Mouse (Mus musculus) lung, embryonic 16.5 days (tissue): Measurements from ENCODE around the gene Tnfsf12. TPM values are rescaled to one million over a fixed set of nuclear protein-coding genes. Genes with fewer than 3 reads are reported as not detected.
A peak's percentile ranks its signal among the peaks of the same experiment; 100 is the strongest.
"Not testable (repeated sequence)": the region's sequence is repeated elsewhere in the genome, so short reads cannot be mapped to it uniquely, and the experiment has no call there.

Experiments
- ATAC-seq: fragments of 200-750 bp; cut with Nextera tagmentation; 2 replicates; pipeline ENCODE4 v1.8.0; 2017; ENCODE audit warnings: low read depth, mild to moderate bottlenecking, moderate library complexity
- H3K27ac ChIP-seq: fragments of 300-500 bp; sonication (generic); 2 replicates; pipeline ENCODE4 v1.5.1; 2014; ENCODE audit warnings: mild to moderate bottlenecking, control low read depth, low read length
- H3K27me3 ChIP-seq: fragments of 300-500 bp; sonication (generic); 2 replicates; pipeline ENCODE4 v1.6.1; 2014; ENCODE audit warnings: low read depth, low read length, mixed read lengths; ENCODE audit not compliant: control insufficient read depth, insufficient read depth
- H3K36me3 ChIP-seq: fragments of 300-500 bp; sonication (generic); 2 replicates; pipeline ENCODE4 v1.6.1; 2014; ENCODE audit warnings: low read length; ENCODE audit not compliant: control insufficient read depth, insufficient read depth
- H3K4me1 ChIP-seq: fragments of 300-500 bp; sonication (generic); replicated peaks from 2 replicates; pipeline ENCODE4 v1.6.1; 2014; ENCODE audit warnings: low read length, mixed read lengths; ENCODE audit not compliant: control insufficient read depth, insufficient read depth
- H3K4me2 ChIP-seq: fragments of 300-500 bp; sonication (generic); 2 replicates; pipeline ENCODE4 v1.6.1; 2014; ENCODE audit warnings: low read depth, low read length, control low read depth
- H3K4me3 ChIP-seq: fragments of 300-500 bp; sonication (generic); 2 replicates; pipeline ENCODE4 v1.5.1; 2014; ENCODE audit warnings: mild to moderate bottlenecking, low read length, control low read depth
- H3K9ac ChIP-seq: fragments of 300-500 bp; sonication (generic); 2 replicates; pipeline ENCODE4 v1.6.1; 2014; ENCODE audit warnings: low read length, control low read depth
- H3K9me3 ChIP-seq: fragments of 300-500 bp; sonication (generic); 2 replicates; pipeline ENCODE4 v1.6.1; 2016; ENCODE audit warnings: low read length; ENCODE audit not compliant: control insufficient read depth
- WGBS: fragments of 180-500 bp; shearing (Covaris S2); extraction: QIAGEN DNeasy Blood & Tissue Kit; methylation state at CpG from one replicate; pipeline ENCODE4 v1.1.7; 2014; 5-methylcytosine and 5-hydroxymethylcytosine counted together
- polyA plus RNA-seq: library from polyadenylated mRNA; unstranded; fragments of >200 nt; fragmentation: Nextera tagmentation; extraction: Ambion mirVana; gene quantifications from 2 replicates; pipeline ENCODE4 v1.2.1, GENCODE M21; 2015

Tnfsf12 gene
- 10.6 and 12.8 TPM in 2 replicates for polyA plus RNA-seq

DNA sequence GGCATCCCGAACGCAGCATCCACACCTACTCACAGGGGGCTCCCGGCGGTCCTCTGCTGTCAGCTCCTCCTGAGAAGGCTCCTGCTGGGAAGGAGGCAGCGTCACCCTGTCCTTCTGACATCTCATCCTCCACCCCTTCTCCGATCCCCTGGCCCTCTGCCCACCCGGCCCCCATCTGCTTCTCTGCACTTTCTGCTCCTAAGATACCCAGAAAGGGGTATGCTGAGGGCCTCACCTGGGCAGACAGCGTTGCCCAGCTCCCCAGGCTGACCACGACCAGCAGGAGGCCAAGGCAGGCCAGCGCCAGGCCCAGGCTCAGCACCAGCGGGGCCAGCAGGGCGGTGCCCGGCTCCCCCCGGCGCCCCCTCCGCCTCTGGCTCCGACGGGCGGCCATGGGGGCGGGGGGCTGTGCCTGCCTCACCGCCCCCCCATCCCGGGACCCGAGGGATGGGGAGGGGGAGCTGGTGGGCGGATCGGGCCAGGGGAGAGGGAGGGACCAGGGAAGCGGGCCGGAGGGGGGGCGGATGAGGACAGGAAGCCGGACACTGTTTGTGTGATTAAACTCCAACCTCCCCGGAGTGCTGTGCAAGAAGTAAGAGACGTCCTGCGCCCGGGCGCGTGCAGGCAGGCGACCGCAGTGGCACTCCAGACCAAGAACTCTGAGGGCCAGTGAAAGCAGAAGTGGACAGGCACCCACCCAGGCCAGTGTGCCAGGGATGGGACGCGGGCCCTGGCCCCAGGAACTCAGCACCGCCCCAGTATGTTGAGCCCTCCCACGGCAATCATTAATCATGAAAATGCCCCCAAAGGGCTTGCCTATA, at the start of gene Tnfsf12, which contains the start of gene Tnfsfm13:
Gene Tnfsf12, minus strand, starts transcription at position 489 of the 821 bp plus-strand sequence.
Gene Tnfsfm13, minus strand, starts transcription at position 738 of the 821 bp plus-strand sequence.
- under 1% methylated on average over 38 of the region's 41 CpGs for WGBS
- Histone ChIP-seq H3K36me3 (no peaks in the 10 kb centered on the region), H3K27ac (peak within 1 kb of the TSS; percentile 89), H3K27me3 (no peaks in the 10 kb centered on the region), H3K9me3 (no peaks in the 10 kb centered on the region), H3K4me2 (peak within 1 kb of the TSS; percentile 95), H3K4me1 (peaks cover 12% of the 10 kb centered on the region; the same call in 1 of the 2 replicates), H3K9ac (peak within 1 kb of the TSS; percentile 92), H3K4me3 (peak within 1 kb of the TSS; percentile 67)
- ATAC-seq: peak; percentile 89

DNA sequence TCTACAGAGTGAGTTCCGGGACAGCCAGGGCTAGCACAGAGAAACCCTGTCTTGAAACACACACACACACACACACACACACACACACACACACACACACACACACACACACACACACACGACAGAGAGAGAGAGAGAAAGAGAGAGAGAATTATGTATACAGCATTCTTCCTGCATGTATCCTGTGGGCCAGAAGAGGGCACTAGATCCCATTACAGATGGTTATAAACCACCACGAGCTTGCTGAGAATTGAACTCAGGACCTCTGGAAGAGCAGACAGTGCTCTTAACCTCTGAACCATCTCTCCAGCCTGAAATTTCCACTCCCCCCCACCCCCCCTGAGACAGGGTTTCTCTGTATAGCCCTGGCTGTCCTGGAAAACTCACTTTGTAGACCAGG, 35.8 kb upstream of the Tnfsf12 start:
- 91% methylated on average over 2 of the region's 3 CpGs for WGBS
- not testable (repeated sequence) for H3K4me2 ChIP-seq, H3K4me1 ChIP-seq, ATAC-seq, H3K4me3 ChIP-seq, H3K27me3 ChIP-seq, H3K9ac ChIP-seq, H3K27ac ChIP-seq, H3K9me3 ChIP-seq
- peaks cover 24% of the 10 kb centered on the region for H3K36me3 ChIP-seq

DNA sequence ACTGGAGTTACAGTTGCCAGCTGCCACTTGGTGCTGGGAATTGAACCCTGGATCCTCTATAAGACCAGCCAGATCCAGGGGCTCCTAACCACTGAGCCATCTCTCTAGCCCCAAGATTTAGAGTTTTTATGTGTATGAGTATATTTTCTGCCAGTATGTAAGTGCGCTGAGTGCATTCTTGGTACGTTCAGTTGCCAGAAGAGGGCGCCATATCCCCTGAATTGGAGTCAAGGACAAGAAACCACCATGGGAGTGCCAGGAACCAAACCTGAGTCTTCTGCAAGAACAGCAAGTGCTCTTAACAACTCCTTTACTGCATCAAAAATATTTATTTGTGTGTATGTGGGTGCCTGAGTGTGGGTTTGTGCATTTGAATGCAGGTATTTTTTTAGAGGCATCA, 33.4 kb upstream of the Tnfsf12 start:
- 15% methylated on average over 3 of the region's 3 CpGs for WGBS
- Histone ChIP-seq H3K27me3 (no peaks in the 10 kb centered on the region), H3K9ac (no peak overlapping the region), H3K4me1 (no peaks in the 10 kb centered on the region), H3K4me2 (no peak overlapping the region), H3K4me3 (no peak overlapping the region), H3K36me3 (peaks cover under 1% of the 10 kb centered on the region; the same call in 1 of the 2 replicates), H3K9me3 (no peaks in the 10 kb centered on the region), H3K27ac (no peak overlapping the region)
- no peak for ATAC-seq

DNA sequence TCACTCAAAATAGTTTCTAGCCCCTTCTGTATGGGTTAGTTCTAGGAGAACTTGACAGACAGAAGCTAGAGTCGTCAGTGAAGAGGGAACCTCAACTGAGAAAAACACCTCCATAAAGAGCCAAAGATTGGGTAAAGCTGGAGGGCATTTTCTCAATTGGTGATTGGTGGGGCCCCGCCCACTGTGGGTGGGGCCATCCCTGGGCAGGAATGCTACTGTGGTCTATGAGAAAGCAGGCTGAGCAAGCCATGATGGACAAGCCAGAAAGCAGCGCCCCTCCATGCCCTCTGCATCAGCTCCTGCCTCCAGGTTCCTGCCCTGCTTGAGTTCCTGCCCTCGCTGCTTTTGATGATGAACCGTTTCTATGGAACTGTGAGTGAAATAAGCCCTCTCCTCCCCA, 30.3 kb upstream of the Tnfsf12 start:
- Histone ChIP-seq H3K36me3 (no peaks in the 10 kb centered on the region), H3K9ac (no peak overlapping the region), H3K4me2 (no peak overlapping the region), H3K9me3 (no peaks in the 10 kb centered on the region), H3K27ac (no peak overlapping the region), H3K27me3 (no peaks in the 10 kb centered on the region), H3K4me1 (no peaks in the 10 kb centered on the region), H3K4me3 (no peak overlapping the region)
- no peak for ATAC-seq
- 21% methylated on average over 5 of the region's 5 CpGs for WGBS

DNA sequence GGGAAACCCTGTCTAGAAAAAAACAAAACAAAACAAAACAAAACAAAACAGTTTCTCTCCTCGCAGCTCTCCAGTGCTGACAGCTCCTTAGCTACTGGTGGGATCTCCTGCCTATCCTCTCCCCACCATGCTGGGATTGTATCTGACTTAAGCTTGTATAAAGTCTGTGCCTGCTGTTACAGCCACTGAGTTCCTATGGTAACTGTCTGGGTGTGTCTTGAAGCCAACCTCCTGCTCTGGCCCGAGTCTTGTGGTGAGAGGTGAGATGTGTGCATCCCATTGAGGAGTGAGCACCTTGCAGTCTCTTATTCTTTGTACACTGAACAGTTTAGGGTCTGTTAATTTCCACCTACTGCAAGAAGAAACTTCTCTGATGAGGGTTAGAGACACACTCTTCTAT, 27.4 kb upstream of the Tnfsf12 start:
- no peaks in the 10 kb centered on the region for H3K9me3 ChIP-seq
- H3K4me3 ChIP-seq: no peak overlapping the region
- H3K36me3 ChIP-seq: no peaks in the 10 kb centered on the region
- no peaks in the 10 kb centered on the region for H3K4me1 ChIP-seq
- H3K9ac ChIP-seq: no peak overlapping the region
- 32% methylated on average over 2 of the region's 2 CpGs for WGBS
- ATAC-seq: no peak
- H3K27me3 ChIP-seq: no peaks in the 10 kb centered on the region
- no peak overlapping the region for H3K27ac ChIP-seq
- no peak overlapping the region for H3K4me2 ChIP-seq

DNA sequence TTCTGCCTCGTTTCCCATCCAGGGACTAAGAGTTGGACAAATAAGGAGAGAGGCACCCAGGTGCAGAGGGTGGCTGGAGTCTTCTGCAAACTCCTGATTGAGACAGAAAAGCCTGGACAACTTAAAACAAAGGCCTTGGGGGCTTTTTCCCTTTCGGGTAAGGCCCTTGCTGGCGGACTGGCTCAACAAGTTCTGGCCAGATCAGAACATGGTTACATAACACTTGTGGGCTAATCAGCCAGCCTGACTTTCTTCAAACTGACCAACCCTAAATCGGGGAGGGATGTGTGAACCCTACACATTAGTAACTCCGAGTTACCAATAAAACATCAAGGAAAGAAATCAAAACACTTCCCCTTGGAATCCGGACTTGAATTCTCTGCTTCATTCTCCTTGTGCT, 25.2 kb upstream of the Tnfsf12 start:
- 43% methylated on average over 6 of the region's 6 CpGs for WGBS
- no peak for ATAC-seq
- Histone ChIP-seq H3K9me3 (no peaks in the 10 kb centered on the region), H3K27me3 (no peaks in the 10 kb centered on the region), H3K4me2 (no peak overlapping the region), H3K9ac (peak overlapping the region; percentile 1; the same call in 1 of the 2 replicates), H3K36me3 (no peaks in the 10 kb centered on the region), H3K4me1 (peaks cover 2% of the 10 kb centered on the region; the same call in 1 of the 2 replicates), H3K27ac (peak overlapping the region; percentile 41; the same call in 1 of the 2 replicates), H3K4me3 (no peak overlapping the region)

DNA sequence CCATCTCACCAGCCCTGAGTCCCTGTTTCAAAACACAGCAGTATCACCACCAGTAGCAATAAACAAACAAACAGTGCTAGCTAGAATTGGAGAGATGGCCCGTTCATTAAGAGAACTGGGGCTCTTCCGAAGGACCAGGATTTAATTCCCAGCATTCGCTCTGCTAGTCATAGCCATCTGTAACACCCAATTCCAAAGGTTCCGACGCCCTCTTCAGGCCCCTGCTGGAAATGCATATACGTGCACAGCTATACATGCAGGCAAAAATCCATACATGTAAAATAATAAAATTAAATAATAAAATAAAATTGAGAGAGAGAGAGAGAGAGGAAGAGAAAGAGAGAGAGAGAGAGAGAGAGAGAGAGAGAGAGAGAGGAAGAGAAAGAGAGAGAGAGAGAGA, 23.8 kb upstream of the Tnfsf12 start:
- Histone ChIP-seq H3K27ac (no peak overlapping the region), H3K27me3 (no peaks in the 10 kb centered on the region), H3K36me3 (no peaks in the 10 kb centered on the region), H3K9me3 (no peaks in the 10 kb centered on the region), H3K4me2 (no peak overlapping the region), H3K4me3 (no peak overlapping the region), H3K4me1 (peaks cover 2% of the 10 kb centered on the region; the same call in 1 of the 2 replicates), H3K9ac (no peak overlapping the region)
- no peak for ATAC-seq
- 65% methylated on average over 6 of the region's 6 CpGs for WGBS

DNA sequence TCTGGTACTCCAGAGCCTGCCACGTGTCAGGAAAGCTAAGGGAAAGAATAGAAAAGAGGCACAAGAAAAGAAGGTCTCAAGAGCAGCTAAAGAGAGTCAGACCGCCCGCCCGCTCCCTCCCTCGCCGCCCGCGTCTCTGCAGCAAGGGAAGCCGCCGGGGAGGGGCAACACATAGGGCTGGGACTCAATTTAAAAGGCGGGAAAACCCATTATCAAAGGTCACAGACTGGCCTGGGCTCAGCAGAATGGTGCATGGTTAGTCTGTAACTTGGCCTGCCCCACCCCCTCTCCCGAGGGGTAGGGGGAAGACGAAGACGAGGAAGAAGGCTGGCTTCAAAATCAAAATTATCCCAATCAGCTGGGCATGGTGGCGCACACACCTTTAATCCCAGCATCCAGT, 23.0 kb upstream of the Tnfsf12 start:
- no peaks in the 10 kb centered on the region for H3K36me3 ChIP-seq
- H3K27me3 ChIP-seq: no peaks in the 10 kb centered on the region
- H3K4me3 ChIP-seq: no peak overlapping the region
- H3K9me3 ChIP-seq: no peaks in the 10 kb centered on the region
- H3K27ac ChIP-seq: no peak overlapping the region
- H3K4me1 ChIP-seq: peaks cover 2% of the 10 kb centered on the region; the same call in 1 of the 2 replicates
- WGBS: 29% methylated on average over 15 of the region's 15 CpGs
- H3K4me2 ChIP-seq: no peak overlapping the region
- peak; percentile 15; the same call in 1 of the 2 replicates for ATAC-seq
- H3K9ac ChIP-seq: no peak overlapping the region

DNA sequence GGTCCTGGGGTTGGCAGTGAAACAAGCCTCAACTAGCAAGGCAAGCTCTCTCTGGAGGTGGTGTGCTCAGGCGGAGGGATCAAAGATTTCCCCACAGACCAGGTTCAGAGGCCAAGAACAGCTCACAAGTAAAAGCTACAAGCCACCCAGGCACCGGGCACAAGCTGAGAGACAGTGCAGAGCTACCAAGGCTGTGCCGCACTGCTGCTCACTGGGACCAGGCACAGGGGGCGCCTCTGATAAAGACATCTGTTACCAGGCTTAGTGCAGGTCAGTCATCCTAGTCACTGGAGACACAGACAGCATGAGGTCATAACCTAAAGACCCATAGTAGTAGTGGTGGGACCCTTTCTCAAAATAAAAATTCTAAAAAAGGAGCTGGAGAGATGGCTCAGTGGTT, 21.3 kb upstream of the Tnfsf12 start:
- 69% methylated on average over 4 of the region's 4 CpGs for WGBS
- H3K27ac ChIP-seq: no peak overlapping the region
- H3K4me1 ChIP-seq: peaks cover 2% of the 10 kb centered on the region; the same call in 1 of the 2 replicates
- H3K9me3 ChIP-seq: no peaks in the 10 kb centered on the region
- ATAC-seq: no peak
- H3K4me3 ChIP-seq: no peak overlapping the region
- H3K4me2 ChIP-seq: no peak overlapping the region
- H3K27me3 ChIP-seq: no peaks in the 10 kb centered on the region
- H3K9ac ChIP-seq: no peak overlapping the region
- no peaks in the 10 kb centered on the region for H3K36me3 ChIP-seq
